Mouse (Mus musculus) liver, postnatal 0 days (tissue): Measurements from ENCODE around the gene Dzank1.

Experiments used
- CTCF ChIP-seq: sonication (generic); IDR thresholded peaks from 2 replicates; pipeline ENCODE4 v1.5.1; 2016; ENCODE audit warnings: antibody characterized with exemption, low read depth
- EP300 ChIP-seq: IDR thresholded peaks from 2 replicates; pipeline ENCODE4 v1.6.1; 2016; ENCODE audit warnings: antibody characterized with exemption, low read depth, mild to moderate bottlenecking

GRCm38 (mm10) chr2:144446360-144446999 lies 80.7 kb downstream of the Dzank1 start:
- TF ChIP-seq CTCF: no peak
- TF ChIP-seq EP300: no peak
